Mouse (Mus musculus) testis, adult 10 weeks (tissue): ENCODE data around the gene Hsd17b13. TPM values are rescaled to one million over a fixed set of nuclear protein-coding genes. Genes with fewer than 3 reads are reported as not detected.

ENCODE experiments used
- polyA plus RNA-seq: library from polyadenylated mRNA; stranded (reverse); fragments of 350-450 nt; fragmentation: Illumina TruSeq; extraction: RNeasy Lipid Tissue Mini Kit (QIAGEN cat#74804); gene quantifications from one replicate; pipeline ENCODE4 v1.2.3, GENCODE M21; 2014; ENCODE audit warnings: low read depth, low replicate concordance

Hsd17b13 gene
- polyA plus RNA-seq, result 0.27 TPM

GRCm38 (mm10) chr5:103977297-103977696, at the start of gene Hsd17b13:
Hsd17b13 (minus strand) TSS chr5:103977410.

GRCm38 (mm10) chr5:104021597-104022378, 44.6 kb upstream of the Hsd17b13 start, which contains the start of gene Hsd17b11:
Hsd17b11 (minus strand) TSS chr5:104021919.

GRCm38 (mm10) chr5:103910748-103911409, 66.3 kb downstream of the Hsd17b13 start, which contains the start of gene Klhl8:
Klhl8 (minus strand) TSS chr5:103911259.

Other genes starting within 250 kb of the Hsd17b13 start
- 6.2 TPM for gene Klhl8, start 66.2 kb downstream of the Hsd17b13 start, polyA plus RNA-seq
- gene Hsd17b11, start 44.5 kb upstream of the Hsd17b13 start, polyA plus RNA-seq, result 13.9 TPM
- gene Nudt9, start 68.9 kb upstream of the Hsd17b13 start, polyA plus RNA-seq, result 30.2 TPM
- gene Gm17660, start 100.2 kb upstream of the Hsd17b13 start, polyA plus RNA-seq, result 1.4 TPM
- gene Sparcl1, start 136.3 kb upstream of the Hsd17b13 start, polyA plus RNA-seq, result 34.7 TPM
- not detected for gene Dspp, start 193.3 kb upstream of the Hsd17b13 start, polyA plus RNA-seq
- gene Dmp1, start 225.2 kb upstream of the Hsd17b13 start, polyA plus RNA-seq, result not detected